Mouse (Mus musculus): Measurements from ENCODE around the gene Adarb2. TPM values are rescaled to one million over a fixed set of nuclear protein-coding genes. Genes with fewer than 3 reads are reported as not detected.
A peak's percentile ranks its signal among the peaks of the same experiment; 100 is the strongest.

The Adarb2 gene
- polyA plus RNA-seq (2015; fragmentation: Nextera tagmentation; extraction: Ambion mirVana) = 19.1 and 24.7 TPM in 2 replicates

GRCm38 (mm10) chr13:8202681-8203476 lies at the start of gene Adarb2:
TSS of gene Adarb2 (plus strand) at chr13:8202866.
- peak; percentile 94 for ATAC-seq (ENCODE audit: low FRiP score)
- WGBS = under 1% methylated on average over 26 of the region's 26 CpGs
- H3K4me2 ChIP-seq = peak within 1 kb of the TSS; percentile 88

GRCm38 (mm10) chr13:8173800-8174199 lies 28.9 kb upstream of the Adarb2 start:
- H3K27me3 ChIP-seq (replicated peaks) = no peaks in the 10 kb centered on the region
- no peak overlapping the region for H3K4me2 ChIP-seq
- 67% methylated on average over 1 of the region's 1 CpGs for WGBS
- no peak overlapping the region for H3K9ac ChIP-seq (replicated peaks)
- no peak overlapping the region for H3K27ac ChIP-seq (replicated peaks)
- no peaks in the 10 kb centered on the region for H3K4me1 ChIP-seq
- H3K36me3 ChIP-seq = no peaks in the 10 kb centered on the region
- no peaks in the 10 kb centered on the region for H3K9me3 ChIP-seq (replicated peaks)
- no peak overlapping the region for H3K4me3 ChIP-seq (replicated peaks)
- ATAC-seq (ENCODE audit: low FRiP score) = no peak

More at GRCm38 (mm10) chr13:8202681-8203476, at the start of gene Adarb2:
- Histone ChIP-seq H3K27ac (replicated peaks) (peak within 1 kb of the TSS; percentile 73), H3K9ac (replicated peaks) (peak within 1 kb of the TSS; percentile 51), H3K4me1 (peaks cover 14% of the 10 kb centered on the region), H3K9me3 (replicated peaks) (no peaks in the 10 kb centered on the region), H3K4me3 (replicated peaks) (peak within 1 kb of the TSS; percentile 51), H3K27me3 (replicated peaks) (no peaks in the 10 kb centered on the region), H3K36me3 (no peaks in the 10 kb centered on the region)

- no peak overlapping the region for H3K9ac ChIP-seq (replicated peaks)
- WGBS = 16% methylated on average over 7 of the region's 7 CpGs
Observed at GRCm38 (mm10) chr13:8191977-8192376, 10.7 kb upstream of the Adarb2 start.

GRCm38 (mm10) chr13:8199186-8199880 lies 3.3 kb upstream of the Adarb2 start:
- Histone ChIP-seq H3K9me3 (replicated peaks) (no peaks in the 10 kb centered on the region), H3K27me3 (replicated peaks) (no peaks in the 10 kb centered on the region), H3K27ac (replicated peaks) (no peak overlapping the region), H3K4me1 (peaks cover 14% of the 10 kb centered on the region), H3K4me2 (no peak overlapping the region), H3K9ac (replicated peaks) (no peak overlapping the region), H3K4me3 (replicated peaks) (no peak overlapping the region), H3K36me3 (no peaks in the 10 kb centered on the region)
- WGBS = 73% methylated on average over 3 of the region's 3 CpGs
- no peak for ATAC-seq (ENCODE audit: low FRiP score)

More at GRCm38 (mm10) chr13:8191977-8192376, 10.7 kb upstream of the Adarb2 start:
- no peak for ATAC-seq (ENCODE audit: low FRiP score)
- Histone ChIP-seq H3K4me2 (no peak overlapping the region), H3K9me3 (replicated peaks) (no peaks in the 10 kb centered on the region), H3K27me3 (replicated peaks) (no peaks in the 10 kb centered on the region), H3K4me1 (no peaks in the 10 kb centered on the region), H3K4me3 (replicated peaks) (no peak overlapping the region), H3K36me3 (no peaks in the 10 kb centered on the region), H3K27ac (replicated peaks) (no peak overlapping the region)

- H3K27ac ChIP-seq (replicated peaks) = peak overlapping the region; percentile 73
- peaks cover 14% of the 10 kb centered on the region for H3K4me1 ChIP-seq
- peak overlapping the region; percentile 88 for H3K4me2 ChIP-seq
- H3K36me3 ChIP-seq = no peaks in the 10 kb centered on the region
- ATAC-seq (ENCODE audit: low FRiP score) = peak; percentile 75
- H3K27me3 ChIP-seq (replicated peaks) = no peaks in the 10 kb centered on the region
- H3K9ac ChIP-seq (replicated peaks) = peak overlapping the region; percentile 51
- peak overlapping the region; percentile 51 for H3K4me3 ChIP-seq (replicated peaks)
- 0% methylated on average over 4 of the region's 4 CpGs for WGBS
- no peaks in the 10 kb centered on the region for H3K9me3 ChIP-seq (replicated peaks)
Observed at GRCm38 (mm10) chr13:8203477-8203813, 779 bp downstream of the Adarb2 start.

GRCm38 (mm10) chr13:8207337-8207736 lies 4.7 kb downstream of the Adarb2 start:
- 40% methylated on average over 16 of the region's 16 CpGs for WGBS
- 0 out of 2 replicates have a peak overlapping the region, but pooled peaks have one; percentile 28 for H3K9ac ChIP-seq (replicated peaks)
- H3K27me3 ChIP-seq (replicated peaks) = no peaks in the 10 kb centered on the region
- H3K4me1 ChIP-seq = peaks cover 14% of the 10 kb centered on the region
- peak overlapping the region; percentile 37 for H3K4me3 ChIP-seq (replicated peaks)
- no peaks in the 10 kb centered on the region for H3K36me3 ChIP-seq
- H3K27ac ChIP-seq (replicated peaks) = 0 out of 2 replicates have a peak overlapping the region, but pooled peaks have one; percentile 43
- no peak for ATAC-seq (ENCODE audit: low FRiP score)
- H3K9me3 ChIP-seq (replicated peaks) = no peaks in the 10 kb centered on the region
- peak overlapping the region; percentile 51 for H3K4me2 ChIP-seq

GRCm38 (mm10) chr13:8210776-8211175 lies 8.1 kb downstream of the Adarb2 start:
- Histone ChIP-seq H3K4me2 (no peak overlapping the region), H3K4me3 (replicated peaks) (no peak overlapping the region), H3K27me3 (replicated peaks) (no peaks in the 10 kb centered on the region), H3K9ac (replicated peaks) (no peak overlapping the region), H3K36me3 (no peaks in the 10 kb centered on the region), H3K9me3 (replicated peaks) (no peaks in the 10 kb centered on the region), H3K27ac (replicated peaks) (no peak overlapping the region), H3K4me1 (no peaks in the 10 kb centered on the region)
- no peak for ATAC-seq (ENCODE audit: low FRiP score)
- WGBS = 59% methylated on average over 4 of the region's 4 CpGs

GRCm38 (mm10) chr13:8238871-8239270 lies 36.2 kb downstream of the Adarb2 start:
- Histone ChIP-seq H3K4me3 (replicated peaks) (no peak overlapping the region), H3K4me2 (no peak overlapping the region), H3K27ac (replicated peaks) (no peak overlapping the region), H3K9me3 (replicated peaks) (no peaks in the 10 kb centered on the region), H3K36me3 (no peaks in the 10 kb centered on the region), H3K27me3 (replicated peaks) (no peaks in the 10 kb centered on the region), H3K9ac (replicated peaks) (no peak overlapping the region), H3K4me1 (no peaks in the 10 kb centered on the region)
- WGBS = 66% methylated on average over 1 of the region's 1 CpGs
- no peak for ATAC-seq (ENCODE audit: low FRiP score)

GRCm38 (mm10) chr13:8248016-8248667 lies 45.5 kb downstream of the Adarb2 start:
- no peaks in the 10 kb centered on the region for H3K36me3 ChIP-seq
- no peaks in the 10 kb centered on the region for H3K4me1 ChIP-seq
- WGBS = 22% methylated on average over 5 of the region's 5 CpGs
- H3K9ac ChIP-seq (replicated peaks) = no peak overlapping the region
- H3K27ac ChIP-seq (replicated peaks) = no peak overlapping the region
- H3K27me3 ChIP-seq (replicated peaks) = no peaks in the 10 kb centered on the region
- H3K4me2 ChIP-seq = no peak overlapping the region
- H3K9me3 ChIP-seq (replicated peaks) = no peaks in the 10 kb centered on the region
- H3K4me3 ChIP-seq (replicated peaks) = no peak overlapping the region
- no peak for ATAC-seq (ENCODE audit: low FRiP score)

GRCm38 (mm10) chr13:8272158-8272945 lies 69.7 kb downstream of the Adarb2 start:
- H3K27me3 ChIP-seq (replicated peaks) = no peaks in the 10 kb centered on the region
- no peak overlapping the region for H3K27ac ChIP-seq (replicated peaks)
- no peaks in the 10 kb centered on the region for H3K9me3 ChIP-seq (replicated peaks)
- WGBS = 68% methylated on average over 4 of the region's 4 CpGs
- H3K4me1 ChIP-seq = no peaks in the 10 kb centered on the region
- no peak; the same call in 1 of the 2 replicates for ATAC-seq (ENCODE audit: low FRiP score)
- H3K4me2 ChIP-seq = no peak overlapping the region
- no peaks in the 10 kb centered on the region for H3K36me3 ChIP-seq
- H3K9ac ChIP-seq (replicated peaks) = no peak overlapping the region
- H3K4me3 ChIP-seq (replicated peaks) = no peak overlapping the region

- H3K27ac ChIP-seq (replicated peaks) = no peak overlapping the region
- H3K9ac ChIP-seq (replicated peaks) = no peak overlapping the region
- no peaks in the 10 kb centered on the region for H3K36me3 ChIP-seq
- no peak overlapping the region for H3K4me2 ChIP-seq
- no peak for ATAC-seq (ENCODE audit: low FRiP score)
- H3K4me3 ChIP-seq (replicated peaks) = no peak overlapping the region
- no peaks in the 10 kb centered on the region for H3K9me3 ChIP-seq (replicated peaks)
- H3K27me3 ChIP-seq (replicated peaks) = no peaks in the 10 kb centered on the region
- 0 out of 2 replicates have a peak, but pooled peaks cover 5% of the 10 kb centered on the region for H3K4me1 ChIP-seq
- 67% methylated on average over 2 of the region's 2 CpGs for WGBS
Observed at GRCm38 (mm10) chr13:8283116-8283515, 80.5 kb downstream of the Adarb2 start.
